Mouse (Mus musculus): ENCODE measurements at regions not wholly inside any gene's neighbourhood (a gene's known extent, or its start where the extent isn't known, plus 50 kb on each side); places are given as distances from the start of the nearest gene placed in this dataset.

DNA sequence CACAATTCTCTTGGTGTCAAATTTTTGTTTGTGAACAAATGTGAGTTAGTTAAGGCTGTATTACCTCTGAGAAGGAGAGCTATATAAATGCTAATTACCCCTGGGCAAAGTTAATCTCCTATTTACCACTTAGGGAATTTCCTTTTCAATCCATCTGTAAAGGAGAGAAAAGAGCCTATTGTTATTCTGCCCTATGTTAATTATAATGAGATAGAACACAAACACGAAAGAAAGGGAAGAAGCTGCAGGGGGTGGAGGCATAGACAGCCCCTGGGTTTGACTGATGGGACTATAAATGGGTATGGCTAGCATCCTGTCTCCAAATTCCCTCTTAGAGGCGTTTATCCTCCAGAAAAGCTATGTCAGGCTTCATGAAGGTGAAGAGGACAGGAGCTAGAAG lies 185.2 kb upstream of the Gadl1 start:
- 0% methylated on average over 2 of the region's 2 CpGs for WGBS
- no peaks in the 10 kb centered on the region for H3K4me1 ChIP-seq (ENCODE audit: control insufficient read depth, insufficient read depth, low read length)
- DNase-seq = peak; percentile 17
- no peaks in the 10 kb centered on the region for H3K27me3 ChIP-seq (ENCODE audit: control insufficient read depth, insufficient read depth, low read length)
- H3K9ac ChIP-seq (replicated peaks; ENCODE audit: low read length) = no peak overlapping the region
- H3K4me3 ChIP-seq (replicated peaks; ENCODE audit: low read depth, low read length) = no peak overlapping the region
- H3K36me3 ChIP-seq (ENCODE audit: control insufficient read depth, insufficient read depth, low read length) = no peaks in the 10 kb centered on the region
- ATAC-seq (ENCODE audit: low FRiP score, low TSS enrichment) = no peak
- no peak overlapping the region for H3K27ac ChIP-seq (replicated peaks; ENCODE audit: low read depth, low read length)
- H3K4me2 ChIP-seq (ENCODE audit: low read length) = no peak overlapping the region
- H3K9me3 ChIP-seq (ENCODE audit: control insufficient read depth, low read length) = peaks cover 5% of the 10 kb centered on the region

DNA sequence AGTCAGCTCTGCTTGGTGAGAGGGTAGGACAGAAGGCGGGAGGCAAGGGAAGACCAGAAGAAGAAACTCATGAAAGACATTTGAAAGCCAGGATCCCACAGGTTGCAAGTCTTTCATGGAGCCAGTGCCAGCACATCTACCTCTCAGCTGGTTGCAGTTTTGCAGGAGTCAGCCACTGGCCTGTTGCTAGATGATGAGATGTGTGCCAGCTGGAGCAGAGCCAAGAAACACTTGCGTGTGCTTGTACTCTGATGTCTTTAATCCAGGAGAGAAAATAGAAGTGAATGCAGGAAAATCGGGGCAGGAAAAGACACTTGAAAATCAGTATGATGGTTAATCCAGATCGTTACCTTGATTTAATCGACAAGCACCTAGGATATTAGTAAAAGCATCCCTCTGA lies 181.9 kb upstream of the Gadl1 start:
- peaks cover 5% of the 10 kb centered on the region for H3K9me3 ChIP-seq (ENCODE audit: control insufficient read depth, low read length)
- no peaks in the 10 kb centered on the region for H3K4me1 ChIP-seq (ENCODE audit: control insufficient read depth, insufficient read depth, low read length)
- no peak overlapping the region for H3K4me2 ChIP-seq (ENCODE audit: low read length)
- no peak overlapping the region for H3K27ac ChIP-seq (replicated peaks; ENCODE audit: low read depth, low read length)
- H3K4me3 ChIP-seq (replicated peaks; ENCODE audit: low read depth, low read length) = no peak overlapping the region
- DNase-seq = peak; percentile 76
- ATAC-seq (ENCODE audit: low FRiP score, low TSS enrichment) = no peak
- WGBS = 71% methylated on average over 5 of the region's 5 CpGs
- H3K36me3 ChIP-seq (ENCODE audit: control insufficient read depth, insufficient read depth, low read length) = no peaks in the 10 kb centered on the region
- no peaks in the 10 kb centered on the region for H3K27me3 ChIP-seq (ENCODE audit: control insufficient read depth, insufficient read depth, low read length)
- no peak overlapping the region for H3K9ac ChIP-seq (replicated peaks; ENCODE audit: low read length)

DNA sequence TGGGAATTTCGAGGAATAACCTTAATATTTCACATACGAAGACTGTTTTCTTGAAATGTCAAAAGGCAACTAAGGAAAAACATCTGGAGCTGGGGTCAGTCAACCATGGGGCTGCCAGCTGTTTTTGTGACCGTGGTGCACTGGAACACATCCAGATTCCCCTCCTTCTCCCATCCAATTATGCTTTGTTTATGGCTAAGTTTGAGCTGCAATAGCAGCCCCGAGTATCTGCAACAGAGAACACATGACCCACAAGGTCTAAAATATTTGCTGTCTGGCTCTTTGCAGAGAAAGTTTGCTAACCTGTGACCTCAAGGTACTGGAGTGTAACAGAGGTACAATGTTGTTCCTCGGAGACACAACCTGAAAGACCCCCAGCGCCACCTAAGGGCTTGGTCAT lies 177.7 kb upstream of the Gadl1 start:
- Histone ChIP-seq H3K4me3 (replicated peaks; ENCODE audit: low read depth, low read length) (no peak overlapping the region), H3K27me3 (ENCODE audit: control insufficient read depth, insufficient read depth, low read length) (no peaks in the 10 kb centered on the region), H3K4me2 (ENCODE audit: low read length) (no peak overlapping the region), H3K9me3 (ENCODE audit: control insufficient read depth, low read length) (no peaks in the 10 kb centered on the region), H3K4me1 (ENCODE audit: control insufficient read depth, insufficient read depth, low read length) (no peaks in the 10 kb centered on the region), H3K36me3 (ENCODE audit: control insufficient read depth, insufficient read depth, low read length) (no peaks in the 10 kb centered on the region), H3K9ac (replicated peaks; ENCODE audit: low read length) (no peak overlapping the region), H3K27ac (replicated peaks; ENCODE audit: low read depth, low read length) (no peak overlapping the region)
- DNase-seq (no peak), ATAC-seq (ENCODE audit: low FRiP score, low TSS enrichment) (no peak)
- WGBS = 60% methylated on average over 6 of the region's 6 CpGs

DNA sequence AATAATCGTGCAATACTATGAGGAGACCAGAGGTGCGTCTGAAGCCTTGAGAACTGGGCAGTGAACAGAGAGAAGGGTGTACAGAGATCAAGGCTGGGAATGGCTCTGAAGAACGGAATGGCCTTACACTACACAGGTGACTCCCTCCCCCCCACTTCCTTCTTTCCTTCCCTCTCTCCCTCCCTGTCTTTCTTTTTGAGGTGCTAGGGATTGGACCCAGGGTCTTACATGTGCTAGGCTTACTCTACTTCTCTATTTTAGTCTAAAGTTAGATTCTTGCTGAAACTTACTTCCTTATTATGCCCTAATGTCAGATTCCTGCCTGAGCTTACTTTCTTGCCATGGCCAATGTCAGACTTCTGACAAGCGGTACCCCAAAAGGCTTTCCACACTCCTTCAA lies 176.2 kb upstream of the Gadl1 start:
- DNase-seq (no peak), ATAC-seq (ENCODE audit: low FRiP score, low TSS enrichment) (no peak)
- Histone ChIP-seq H3K27me3 (ENCODE audit: control insufficient read depth, insufficient read depth, low read length) (no peaks in the 10 kb centered on the region), H3K9me3 (ENCODE audit: control insufficient read depth, low read length) (no peaks in the 10 kb centered on the region), H3K27ac (replicated peaks; ENCODE audit: low read depth, low read length) (no peak overlapping the region), H3K4me1 (ENCODE audit: control insufficient read depth, insufficient read depth, low read length) (no peaks in the 10 kb centered on the region), H3K9ac (replicated peaks; ENCODE audit: low read length) (no peak overlapping the region), H3K36me3 (ENCODE audit: control insufficient read depth, insufficient read depth, low read length) (no peaks in the 10 kb centered on the region), H3K4me3 (replicated peaks; ENCODE audit: low read depth, low read length) (no peak overlapping the region), H3K4me2 (ENCODE audit: low read length) (no peak overlapping the region)
- WGBS = 97% methylated on average over 4 of the region's 4 CpGs

DNA sequence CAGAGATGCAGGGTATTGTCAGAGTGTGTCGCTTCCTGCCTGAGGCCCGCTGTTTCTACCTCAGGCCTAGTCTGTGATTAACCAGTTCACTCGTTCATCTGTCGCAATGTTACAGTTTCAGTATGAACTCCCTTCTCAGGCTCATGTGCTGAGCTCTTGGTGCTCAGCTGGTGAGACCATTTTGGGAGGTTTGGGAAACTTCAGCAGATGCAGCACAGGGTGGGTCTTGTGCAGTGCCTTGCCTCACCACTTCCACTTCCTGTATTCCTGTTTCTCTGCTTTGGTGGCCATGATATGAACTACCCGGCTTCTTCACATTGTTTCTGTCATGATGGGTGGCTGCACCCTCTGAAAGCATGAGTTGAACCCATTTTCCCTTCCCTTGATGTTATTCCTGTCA lies 169.3 kb upstream of the Gadl1 start:
- ATAC-seq (ENCODE audit: low FRiP score, low TSS enrichment) (no peak), DNase-seq (no peak)
- Histone ChIP-seq H3K36me3 (ENCODE audit: control insufficient read depth, insufficient read depth, low read length) (no peaks in the 10 kb centered on the region), H3K4me3 (replicated peaks; ENCODE audit: low read depth, low read length) (no peak overlapping the region), H3K9me3 (ENCODE audit: control insufficient read depth, low read length) (no peaks in the 10 kb centered on the region), H3K4me2 (ENCODE audit: low read length) (no peak overlapping the region), H3K9ac (replicated peaks; ENCODE audit: low read length) (no peak overlapping the region), H3K4me1 (ENCODE audit: control insufficient read depth, insufficient read depth, low read length) (no peaks in the 10 kb centered on the region), H3K27me3 (ENCODE audit: control insufficient read depth, insufficient read depth, low read length) (no peaks in the 10 kb centered on the region), H3K27ac (replicated peaks; ENCODE audit: low read depth, low read length) (no peak overlapping the region)
- 91% methylated on average over 5 of the region's 5 CpGs for WGBS

DNA sequence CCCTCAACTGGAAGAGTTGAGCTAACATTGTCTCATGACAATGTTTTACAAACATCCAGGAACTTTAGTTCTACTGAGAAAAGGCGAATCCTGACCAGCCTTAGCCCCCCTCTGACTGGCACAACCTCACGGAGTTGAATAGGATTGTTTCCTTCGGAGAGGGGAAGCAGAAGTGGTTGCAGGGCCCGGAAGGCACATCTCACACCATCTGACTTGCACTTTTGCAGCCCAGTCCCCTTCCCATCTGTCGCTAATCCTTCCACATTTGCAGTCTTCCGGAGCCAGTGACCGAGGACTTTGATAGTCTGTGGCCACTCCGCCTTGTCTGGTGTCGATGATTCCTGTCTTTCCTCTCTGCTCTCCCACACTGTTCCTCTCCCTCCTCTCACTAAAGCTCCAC lies 162.8 kb upstream of the Gadl1 start:
- ATAC-seq (ENCODE audit: low FRiP score, low TSS enrichment) (no peak), DNase-seq (no peak)
- Histone ChIP-seq H3K27me3 (ENCODE audit: control insufficient read depth, insufficient read depth, low read length) (no peaks in the 10 kb centered on the region), H3K4me1 (ENCODE audit: control insufficient read depth, insufficient read depth, low read length) (no peaks in the 10 kb centered on the region), H3K9ac (replicated peaks; ENCODE audit: low read length) (no peak overlapping the region), H3K4me3 (replicated peaks; ENCODE audit: low read depth, low read length) (no peak overlapping the region), H3K27ac (replicated peaks; ENCODE audit: low read depth, low read length) (no peak overlapping the region), H3K36me3 (ENCODE audit: control insufficient read depth, insufficient read depth, low read length) (no peaks in the 10 kb centered on the region), H3K9me3 (ENCODE audit: control insufficient read depth, low read length) (no peaks in the 10 kb centered on the region), H3K4me2 (ENCODE audit: low read length) (no peak overlapping the region)
- WGBS = 82% methylated on average over 9 of the region's 9 CpGs

DNA sequence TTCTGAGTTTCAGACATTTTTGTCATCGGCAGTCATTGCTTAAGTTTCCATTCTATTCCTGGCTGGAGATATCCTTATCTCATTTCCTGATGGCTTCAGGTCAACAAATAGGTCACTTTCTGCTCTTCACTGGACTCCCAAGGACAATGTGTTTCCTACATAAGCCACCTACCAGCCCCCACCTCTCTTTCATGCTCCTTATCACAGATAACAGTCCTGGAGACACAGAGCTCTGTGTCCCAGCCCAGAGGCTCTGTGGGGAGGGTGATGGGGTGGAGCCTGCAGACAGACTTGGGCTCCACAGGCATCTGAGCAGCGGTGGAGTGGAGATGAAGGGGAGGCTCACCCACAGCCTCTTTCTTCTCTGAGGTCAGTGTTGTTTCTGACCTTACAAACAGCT lies 148.8 kb upstream of the Gadl1 start:
- 61% methylated on average over 2 of the region's 2 CpGs for WGBS
- no peak overlapping the region for H3K4me3 ChIP-seq (replicated peaks; ENCODE audit: low read depth, low read length)
- DNase-seq = no peak
- H3K9ac ChIP-seq (replicated peaks; ENCODE audit: low read length) = no peak overlapping the region
- H3K27ac ChIP-seq (replicated peaks; ENCODE audit: low read depth, low read length) = no peak overlapping the region
- no peaks in the 10 kb centered on the region for H3K9me3 ChIP-seq (ENCODE audit: control insufficient read depth, low read length)
- ATAC-seq (ENCODE audit: low FRiP score, low TSS enrichment) = no peak
- H3K4me1 ChIP-seq (ENCODE audit: control insufficient read depth, insufficient read depth, low read length) = peaks cover 11% of the 10 kb centered on the region; the same call in 1 of the 2 replicates
- no peak overlapping the region for H3K4me2 ChIP-seq (ENCODE audit: low read length)
- H3K27me3 ChIP-seq (ENCODE audit: control insufficient read depth, insufficient read depth, low read length) = no peaks in the 10 kb centered on the region
- H3K36me3 ChIP-seq (ENCODE audit: control insufficient read depth, insufficient read depth, low read length) = no peaks in the 10 kb centered on the region

DNA sequence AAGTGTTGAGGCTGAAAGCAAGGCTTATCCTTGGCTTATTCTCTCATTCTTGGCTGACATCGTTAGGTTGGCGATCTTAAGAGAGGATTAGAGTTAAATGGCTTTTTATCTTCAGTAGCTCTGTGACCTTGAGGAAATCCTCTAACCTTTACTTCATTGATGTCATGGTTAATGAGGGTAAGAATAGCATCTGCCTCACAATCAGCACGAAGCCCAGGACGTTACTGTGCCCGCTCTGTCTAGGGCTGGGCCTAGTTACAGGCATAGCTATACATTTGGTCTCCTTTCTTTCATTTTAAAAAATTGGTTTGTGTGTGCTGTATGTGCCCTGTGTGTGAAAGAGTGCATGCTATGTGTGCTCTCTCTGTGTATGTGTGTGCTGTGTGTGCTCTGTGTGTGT lies 145.1 kb upstream of the Gadl1 start:
- Histone ChIP-seq H3K27me3 (ENCODE audit: control insufficient read depth, insufficient read depth, low read length) (no peaks in the 10 kb centered on the region), H3K9ac (replicated peaks; ENCODE audit: low read length) (no peak overlapping the region), H3K9me3 (ENCODE audit: control insufficient read depth, low read length) (no peaks in the 10 kb centered on the region), H3K4me1 (ENCODE audit: control insufficient read depth, insufficient read depth, low read length) (peaks cover 11% of the 10 kb centered on the region; the same call in 1 of the 2 replicates), H3K4me3 (replicated peaks; ENCODE audit: low read depth, low read length) (no peak overlapping the region), H3K27ac (replicated peaks; ENCODE audit: low read depth, low read length) (no peak overlapping the region), H3K36me3 (ENCODE audit: control insufficient read depth, insufficient read depth, low read length) (no peaks in the 10 kb centered on the region), H3K4me2 (ENCODE audit: low read length) (no peak overlapping the region)
- DNase-seq (no peak), ATAC-seq (ENCODE audit: low FRiP score, low TSS enrichment) (no peak)
- 34% methylated on average over 5 of the region's 5 CpGs for WGBS

DNA sequence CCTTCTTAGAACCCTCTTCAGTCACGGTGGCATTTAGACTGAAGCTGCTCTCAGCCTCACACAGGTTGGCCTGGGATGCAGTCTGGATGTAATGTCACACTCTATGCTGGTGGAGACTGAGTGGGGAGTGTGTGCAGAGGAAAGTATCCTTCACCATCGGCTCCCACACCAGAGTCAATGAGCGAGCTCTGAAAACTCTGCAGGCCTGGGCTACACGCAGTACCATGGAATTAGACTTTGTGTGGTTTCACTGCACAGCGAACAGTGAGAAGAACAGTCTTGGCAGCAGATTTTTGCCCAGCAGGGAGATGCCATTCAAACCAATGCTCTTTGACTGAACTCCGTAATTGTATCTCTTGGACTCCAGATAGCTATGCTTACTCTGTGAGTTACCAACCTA lies 142.8 kb upstream of the Gadl1 start:
- no peak overlapping the region for H3K4me3 ChIP-seq (replicated peaks; ENCODE audit: low read depth, low read length)
- H3K36me3 ChIP-seq (ENCODE audit: control insufficient read depth, insufficient read depth, low read length) = no peaks in the 10 kb centered on the region
- peaks cover 4% of the 10 kb centered on the region; the same call in 1 of the 2 replicates for H3K4me1 ChIP-seq (ENCODE audit: control insufficient read depth, insufficient read depth, low read length)
- ATAC-seq (ENCODE audit: low FRiP score, low TSS enrichment) (no peak), DNase-seq (no peak)
- no peaks in the 10 kb centered on the region for H3K9me3 ChIP-seq (ENCODE audit: control insufficient read depth, low read length)
- no peak overlapping the region for H3K9ac ChIP-seq (replicated peaks; ENCODE audit: low read length)
- H3K4me2 ChIP-seq (ENCODE audit: low read length) = no peak overlapping the region
- H3K27ac ChIP-seq (replicated peaks; ENCODE audit: low read depth, low read length) = no peak overlapping the region
- H3K27me3 ChIP-seq (ENCODE audit: control insufficient read depth, insufficient read depth, low read length) = no peaks in the 10 kb centered on the region
- 89% methylated on average over 6 of the region's 6 CpGs for WGBS

All from midbrain, embryonic 14.5 days (tissue).